Mouse (Mus musculus) liver (tissue): Measurements from ENCODE around the gene Qars.

Source experiments
- DNase-seq: peaks from one replicate; pipeline ENCODE4 v3.0.0-alpha.2; 2020; ENCODE audit warnings: mixed read lengths

Gene Qars

GRCm38 (mm10) chr9:108507619-108508434, at the start of gene Qars:
TSS of gene Qars (plus strand) at chr9:108507706.
- peak; percentile 96 for DNase-seq

- DNase-seq, result no peak
Observed at GRCm38 (mm10) chr9:108459939-108460318, 47.6 kb upstream of the Qars start.

- DNase-seq, result peak; percentile 87
Observed at GRCm38 (mm10) chr9:108460319-108461178, 47.0 kb upstream of the Qars start, which contains the start of gene Ccdc71. TSS of gene Ccdc71 (plus strand) at chr9:108460527.

GRCm38 (mm10) chr9:108461181-108461631, 46.3 kb upstream of the Qars start, which contains the start of gene Klhdc8b:
TSS of gene Klhdc8b (minus strand) at chr9:108461581.
- no peak for DNase-seq

- DNase-seq, result no peak
Observed at GRCm38 (mm10) chr9:108461675-108462074, 45.8 kb upstream of the Qars start.

GRCm38 (mm10) chr9:108462192-108462591, 45.3 kb upstream of the Qars start:
- no peak for DNase-seq

GRCm38 (mm10) chr9:108463713-108464112, 43.8 kb upstream of the Qars start:
- no peak for DNase-seq

- no peak for DNase-seq
Observed at GRCm38 (mm10) chr9:108466219-108466618, 41.3 kb upstream of the Qars start.

- DNase-seq, result no peak
Observed at GRCm38 (mm10) chr9:108469430-108469829, 38.1 kb upstream of the Qars start.

- no peak for DNase-seq
Observed at GRCm38 (mm10) chr9:108469845-108470244, 37.7 kb upstream of the Qars start.

- DNase-seq, result no peak
Observed at GRCm38 (mm10) chr9:108474528-108474927, 33.0 kb upstream of the Qars start.

- DNase-seq, result peak; percentile 60
Observed at GRCm38 (mm10) chr9:108478638-108479156, 28.8 kb upstream of the Qars start.

GRCm38 (mm10) chr9:108479241-108479640, 28.3 kb upstream of the Qars start:
- no peak for DNase-seq

- DNase-seq, result no peak
Observed at GRCm38 (mm10) chr9:108479721-108480351, 27.7 kb upstream of the Qars start, which contains the start of gene Lamb2. TSS of gene Lamb2 (plus strand) at chr9:108479736.

- DNase-seq, result no peak
Observed at GRCm38 (mm10) chr9:108480813-108481519, 26.5 kb upstream of the Qars start.

- DNase-seq, result no peak
Observed at GRCm38 (mm10) chr9:108481520-108482210, 25.8 kb upstream of the Qars start.

- DNase-seq, result no peak
Observed at GRCm38 (mm10) chr9:108483051-108483790, 24.3 kb upstream of the Qars start.

- DNase-seq, result no peak
Observed at GRCm38 (mm10) chr9:108484021-108484420, 23.5 kb upstream of the Qars start.

- no peak for DNase-seq
Observed at GRCm38 (mm10) chr9:108485301-108485875, 22.1 kb upstream of the Qars start.

GRCm38 (mm10) chr9:108486973-108487530, 20.5 kb upstream of the Qars start:
- no peak for DNase-seq
